Mouse (Mus musculus) liver, postnatal 0 days (tissue): Measurements from ENCODE around the gene Ipmk. TPM values are rescaled to one million over a fixed set of nuclear protein-coding genes. Genes with fewer than 3 reads are reported as not detected.

ENCODE experiments used
- ATAC-seq: fragments of 200-750 bp; cut with Nextera tagmentation; 2 replicates; pipeline ENCODE4 v1.8.0; 2017; ENCODE audit warnings: mild to moderate bottlenecking, moderate library complexity
- DNase-seq: peaks from one replicate; pipeline ENCODE4 v3.0.0-alpha.2; 2016
- H3K27ac ChIP-seq: fragments of 300-500 bp; sonication (generic); 2 replicates; pipeline ENCODE4 v1.5.1; 2014; ENCODE audit warnings: antibody characterized with exemption, moderate library complexity, mild to moderate bottlenecking, low read depth
- H3K27me3 ChIP-seq: fragments of 300-500 bp; sonication (generic); 2 replicates; pipeline ENCODE4 v1.6.1; 2014; ENCODE audit warnings: low read length, control low read depth, mixed read lengths; ENCODE audit not compliant: insufficient read depth
- H3K36me3 ChIP-seq: fragments of 300-500 bp; sonication (generic); replicated peaks from 2 replicates; pipeline ENCODE4 v1.6.1; 2014; ENCODE audit warnings: mild to moderate bottlenecking, control low read depth, low read length, moderate library complexity, mixed read lengths; ENCODE audit not compliant: insufficient read depth
- H3K4me1 ChIP-seq: fragments of 300-500 bp; sonication (generic); 2 replicates; pipeline ENCODE4 v1.6.1; 2014; ENCODE audit warnings: antibody characterized with exemption, mild to moderate bottlenecking, control low read depth; ENCODE audit not compliant: insufficient read depth
- H3K4me2 ChIP-seq: fragments of 300-500 bp; sonication (generic); 2 replicates; pipeline ENCODE4 v1.6.1; 2014; ENCODE audit warnings: low read depth, mild to moderate bottlenecking, low read length, moderate library complexity, mixed read lengths
- H3K4me3 ChIP-seq: fragments of 300-500 bp; sonication (generic); 2 replicates; pipeline ENCODE4 v1.5.1; 2014; ENCODE audit warnings: low read depth, low read length
- H3K9ac ChIP-seq: fragments of 300-500 bp; sonication (generic); replicated peaks from 2 replicates; pipeline ENCODE4 v1.6.1; 2014; ENCODE audit warnings: mild to moderate bottlenecking, moderate library complexity
- H3K9me3 ChIP-seq: fragments of 300-500 bp; sonication (generic); 2 replicates; pipeline ENCODE4 v1.6.1; 2016; ENCODE audit warnings: mild to moderate bottlenecking, control low read depth, low read length, mixed read lengths
- CTCF ChIP-seq: sonication (generic); IDR thresholded peaks from 2 replicates; pipeline ENCODE4 v1.5.1; 2016; ENCODE audit warnings: antibody characterized with exemption, low read depth
- EP300 ChIP-seq: IDR thresholded peaks from 2 replicates; pipeline ENCODE4 v1.6.1; 2016; ENCODE audit warnings: antibody characterized with exemption, low read depth, mild to moderate bottlenecking
- WGBS: fragments of 180-500 bp; shearing (Covaris S2); extraction: QIAGEN DNeasy Blood & Tissue Kit; methylation state at CpG from one replicate; pipeline ENCODE4 v1.1.7; 2014; ENCODE audit not compliant: insufficient replicate concordance; 5-methylcytosine and 5-hydroxymethylcytosine counted together
- polyA plus RNA-seq: library from polyadenylated mRNA; unstranded; fragments of >200 nt; fragmentation: Nextera tagmentation; extraction: Ambion mirVana; gene quantifications from 2 replicates; pipeline ENCODE4 v1.2.1, GENCODE M21; 2015

The Ipmk gene
- polyA plus RNA-seq, 1 experiment from 2014 or later, result 9.4 TPM

DNA sequence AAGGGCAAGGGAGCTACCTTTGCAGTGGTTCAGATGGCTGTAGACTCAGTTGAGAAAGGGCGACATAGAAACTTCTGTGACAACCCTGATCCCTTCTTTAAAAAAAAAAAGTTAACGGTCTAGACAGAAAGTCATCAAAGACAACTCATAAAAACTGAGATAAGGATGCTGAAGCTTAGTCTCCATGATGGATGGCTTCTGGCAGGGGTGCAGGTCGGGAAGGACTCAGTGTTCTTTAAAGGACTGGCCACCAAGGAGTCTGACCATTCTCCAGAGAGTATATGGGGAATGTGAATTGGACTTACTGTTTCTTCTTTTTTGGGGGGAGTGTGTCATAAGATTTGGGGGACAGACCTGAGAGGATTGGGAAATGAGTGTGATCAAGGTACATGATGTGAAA is 33.0 kb upstream of the Ipmk start:
- TF ChIP-seq EP300 (no peak), CTCF (no peak)
- H3K27ac ChIP-seq, result no peak overlapping the region
- no peak overlapping the region for H3K9ac ChIP-seq
- ATAC-seq (no peak), DNase-seq (no peak)
- no peaks in the 10 kb centered on the region for H3K36me3 ChIP-seq
- H3K4me3 ChIP-seq, result no peak overlapping the region
- H3K4me1 ChIP-seq, result no peaks in the 10 kb centered on the region
- no peaks in the 10 kb centered on the region for H3K27me3 ChIP-seq
- 69% methylated on average over 3 of the region's 3 CpGs for WGBS
- no peak overlapping the region for H3K4me2 ChIP-seq
- no peaks in the 10 kb centered on the region for H3K9me3 ChIP-seq

DNA sequence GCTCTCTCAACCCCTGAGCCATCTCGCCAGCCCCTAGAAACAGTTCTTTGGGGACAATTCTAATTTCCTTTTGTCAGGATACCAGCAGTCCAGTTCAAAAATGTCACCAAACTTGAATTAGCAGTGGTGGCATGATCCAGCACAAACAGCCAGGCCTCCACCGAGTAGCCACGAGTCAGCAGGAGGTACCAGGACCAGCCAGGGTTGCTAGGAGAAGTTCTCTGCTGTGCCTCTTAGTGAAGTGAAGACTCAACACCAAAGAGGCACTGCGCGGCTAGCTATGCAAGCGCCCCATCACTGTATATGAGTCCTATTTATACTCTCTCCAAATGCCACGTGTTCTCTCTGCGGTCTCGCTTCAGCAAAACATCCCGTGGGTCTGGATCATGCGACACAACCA is 31.5 kb upstream of the Ipmk start:
- Histone ChIP-seq H3K4me3 (no peak overlapping the region), H3K36me3 (no peaks in the 10 kb centered on the region), H3K4me2 (no peak overlapping the region), H3K9ac (no peak overlapping the region), H3K27ac (no peak overlapping the region), H3K4me1 (no peaks in the 10 kb centered on the region), H3K9me3 (no peaks in the 10 kb centered on the region), H3K27me3 (no peaks in the 10 kb centered on the region)
- DNase-seq (no peak), ATAC-seq (no peak)
- no peak for TF ChIP-seq EP300
- no peak for TF ChIP-seq CTCF
- WGBS, result 74% methylated on average over 11 of the region's 11 CpGs

DNA sequence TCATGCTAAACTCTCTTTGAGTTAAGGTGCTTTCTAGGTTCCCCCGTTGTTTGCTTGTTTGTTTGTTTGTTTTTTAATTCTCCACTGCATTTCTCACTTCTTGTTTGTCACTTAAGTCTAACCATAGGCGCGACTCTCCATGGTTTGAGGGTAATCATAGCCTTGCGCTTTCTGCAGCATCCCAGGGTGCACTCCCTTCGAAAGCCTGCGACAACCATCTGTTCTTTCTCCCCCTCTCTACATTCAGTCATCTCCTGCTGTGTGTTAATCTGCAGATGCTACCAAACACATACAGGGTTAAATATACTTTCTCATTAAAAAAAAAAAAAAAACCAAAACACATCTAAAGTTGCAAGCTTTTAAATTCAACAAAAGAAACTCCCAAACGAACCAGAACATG is 31.1 kb upstream of the Ipmk start:
- Histone ChIP-seq H3K27ac (no peak overlapping the region), H3K9ac (no peak overlapping the region), H3K27me3 (no peaks in the 10 kb centered on the region), H3K4me1 (no peaks in the 10 kb centered on the region), H3K9me3 (no peaks in the 10 kb centered on the region), H3K36me3 (no peaks in the 10 kb centered on the region), H3K4me2 (no peak overlapping the region), H3K4me3 (no peak overlapping the region)
- WGBS, result 56% methylated on average over 7 of the region's 7 CpGs
- TF ChIP-seq CTCF (no peak), EP300 (no peak)
- no peak for ATAC-seq
- no peak for DNase-seq

DNA sequence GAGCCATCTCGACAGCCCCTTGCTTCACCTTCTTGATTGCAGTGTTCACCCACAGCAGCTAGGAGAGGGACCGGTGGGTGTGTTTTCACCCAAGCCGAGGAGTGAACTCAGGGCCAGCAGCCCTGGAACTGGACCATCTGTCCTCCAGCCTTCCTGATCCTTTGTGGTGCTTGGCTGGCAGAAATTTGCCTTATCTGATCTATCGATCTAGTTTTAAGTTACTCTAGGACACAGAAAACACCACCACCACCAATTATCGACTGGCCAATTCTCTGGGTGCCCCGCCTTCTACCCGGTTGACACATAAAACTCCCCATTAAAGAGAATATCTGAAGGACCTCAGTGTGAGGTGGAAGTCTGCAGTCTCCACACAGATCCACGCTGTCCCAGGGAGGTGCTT is 23.9 kb upstream of the Ipmk start:
- DNase-seq (no peak), ATAC-seq (no peak)
- Histone ChIP-seq H3K4me3 (no peak overlapping the region), H3K27me3 (no peaks in the 10 kb centered on the region), H3K36me3 (peaks cover 3% of the 10 kb centered on the region; the same call in 1 of the 2 replicates), H3K4me1 (no peaks in the 10 kb centered on the region), H3K4me2 (no peak overlapping the region), H3K27ac (no peak overlapping the region), H3K9ac (no peak overlapping the region), H3K9me3 (no peaks in the 10 kb centered on the region)
- no peak for TF ChIP-seq CTCF
- no peak for TF ChIP-seq EP300
- 64% methylated on average over 8 of the region's 8 CpGs for WGBS

DNA sequence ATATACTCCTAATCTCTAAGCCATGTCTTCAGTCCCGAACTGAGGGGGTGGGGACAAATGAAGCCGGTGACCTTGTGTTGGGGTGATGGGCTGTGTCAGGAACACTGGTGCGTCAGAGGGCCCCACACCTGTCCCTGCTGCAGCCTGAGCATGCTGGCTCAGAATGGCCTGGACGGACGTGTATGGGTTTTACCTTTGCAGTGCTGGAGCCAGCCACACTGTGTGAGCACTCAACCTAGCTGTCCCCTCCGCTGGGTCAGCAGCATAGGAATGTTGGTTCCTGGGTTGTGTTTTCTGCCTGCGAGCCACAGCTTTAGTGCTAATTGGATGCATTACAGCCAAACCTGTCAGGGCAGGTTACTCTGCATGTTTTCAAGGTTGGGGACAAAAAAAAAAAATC is 21.4 kb upstream of the Ipmk start:
- no peak for ATAC-seq
- TF ChIP-seq EP300, result no peak
- no peak for TF ChIP-seq CTCF

DNA sequence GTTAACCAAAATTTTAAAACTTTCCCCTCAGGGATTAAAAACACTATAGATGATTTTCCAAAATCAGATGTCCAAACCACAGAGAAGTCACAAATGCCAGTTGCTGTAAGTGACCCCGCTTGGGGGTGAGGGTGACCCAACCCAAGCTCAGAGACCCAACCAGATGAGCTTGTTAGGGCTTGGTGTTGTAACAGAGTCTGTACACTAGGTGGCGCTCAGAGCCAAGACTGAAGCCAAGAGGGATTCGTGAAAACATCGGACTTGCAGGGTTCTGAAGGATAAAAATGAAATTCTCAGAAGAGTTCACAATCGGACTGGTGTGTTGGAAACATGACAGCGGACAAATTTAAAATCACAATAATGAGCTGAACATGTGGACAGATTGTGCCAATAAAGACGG is 20.8 kb upstream of the Ipmk start:
- Histone ChIP-seq H3K27ac (no peak overlapping the region), H3K27me3 (no peaks in the 10 kb centered on the region), H3K4me2 (no peak overlapping the region), H3K9ac (no peak overlapping the region), H3K4me3 (no peak overlapping the region), H3K36me3 (peaks cover 25% of the 10 kb centered on the region), H3K9me3 (no peaks in the 10 kb centered on the region), H3K4me1 (peaks cover 4% of the 10 kb centered on the region; the same call in 1 of the 2 replicates)
- TF ChIP-seq CTCF (peak; percentile 97), EP300 (no peak)
- DNase-seq, result peak; percentile 77
- 16% methylated on average over 7 of the region's 7 CpGs for WGBS
- peak; percentile 47 for ATAC-seq

More for the DNA sequence above, 21.4 kb upstream of the Ipmk start:
- DNase-seq, result no peak
- Histone ChIP-seq H3K4me3 (no peak overlapping the region), H3K27me3 (no peaks in the 10 kb centered on the region), H3K4me2 (no peak overlapping the region), H3K9me3 (no peaks in the 10 kb centered on the region), H3K27ac (no peak overlapping the region), H3K4me1 (peaks cover 4% of the 10 kb centered on the region; the same call in 1 of the 2 replicates), H3K9ac (no peak overlapping the region), H3K36me3 (peaks cover 22% of the 10 kb centered on the region)
- 70% methylated on average over 7 of the region's 7 CpGs for WGBS

DNA sequence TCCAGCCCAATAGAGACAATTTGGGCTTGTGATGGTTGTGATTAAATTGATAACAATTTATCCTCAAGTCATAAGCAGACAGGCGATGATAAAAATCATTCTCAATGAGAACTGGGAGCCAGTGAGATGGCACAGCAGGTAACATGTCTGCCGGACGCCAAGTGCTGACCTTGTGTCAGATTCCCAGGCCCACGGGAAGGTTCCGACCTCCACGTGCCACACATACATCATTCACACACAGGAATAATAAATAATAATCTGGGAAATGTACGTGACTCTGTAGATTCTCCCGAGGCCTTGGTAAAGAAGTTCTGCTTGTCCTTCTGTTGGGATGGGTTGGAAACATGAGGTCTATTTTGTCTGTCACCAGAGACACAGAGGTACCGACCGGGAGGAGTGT is 20.2 kb upstream of the Ipmk start:
- no peak for DNase-seq
- no peak for TF ChIP-seq CTCF
- no peak for TF ChIP-seq EP300
- H3K27me3 ChIP-seq, result no peaks in the 10 kb centered on the region
- no peak overlapping the region for H3K4me2 ChIP-seq
- H3K9ac ChIP-seq, result no peak overlapping the region
- H3K36me3 ChIP-seq, result peaks cover 25% of the 10 kb centered on the region
- no peak overlapping the region for H3K27ac ChIP-seq
- peaks cover 4% of the 10 kb centered on the region; the same call in 1 of the 2 replicates for H3K4me1 ChIP-seq
- H3K9me3 ChIP-seq, result no peaks in the 10 kb centered on the region
- no peak for ATAC-seq
- no peak overlapping the region for H3K4me3 ChIP-seq
- WGBS, result 85% methylated on average over 10 of the region's 10 CpGs
